Mouse (Mus musculus) left cerebral cortex, adult 2 months (tissue): ENCODE results near the gene Stk10. TPM values are rescaled to one million over a fixed set of nuclear protein-coding genes. Genes with fewer than 3 reads are reported as not detected.

ENCODE experiments used
- DNase-seq, 2 experiments: peaks; one replicate each; pipeline ENCODE4 v3.0.0; 2021 to 2022; ENCODE audit warnings: low spot score in 2 of 2, mixed read lengths in 1 of 2; ENCODE audit errors: extremely low spot score in 1 of 2
- H3K27ac ChIP-seq: fragments of 200-600 bp; 2 replicates; pipeline ENCODE4 v1.8.1; 2022
- H3K4me3 ChIP-seq: fragments of 200-600 bp; 2 replicates; pipeline ENCODE4 v1.8.1; 2022
- CTCF ChIP-seq: fragments of 200-600 bp; IDR thresholded peaks from 2 replicates; pipeline ENCODE4 v1.8.1; 2022; ENCODE audit warnings: antibody characterized with exemption, mild to moderate bottlenecking, moderate library complexity
- intact Hi-C: fragments of 180-260 bp; cut with DNase I; formaldehyde crosslinking; loops from one replicate; pipeline ENCODE4 v1.15.1; 2025
- total RNA-seq, 2 experiments: library from RNA; stranded (reverse); gene quantifications; 2 replicates each; pipeline ENCODE4 v1.2.3; 2021

The Stk10 gene
- total RNA-seq, 2 experiments from 2014 or later = 6.7 to 8.7 TPM

GRCm38 (mm10) chr11:32594122-32594521, 61.0 kb downstream of the Stk10 start:
- no peak overlapping the region for H3K27ac ChIP-seq
- intact Hi-C loops = no loop called here
- no peak overlapping the region for H3K4me3 ChIP-seq
- peak; percentile 5; the same call in 1 of the 2 replicates for TF ChIP-seq CTCF
- DNase-seq = no peak

- TF ChIP-seq CTCF = no peak
- intact Hi-C loops = no loop called here
These were observed 67.3 kb downstream of the Stk10 start for GRCm38 (mm10) chr11:32600371-32600770.

GRCm38 (mm10) chr11:32601528-32602323, 68.6 kb downstream of the Stk10 start:
- no peak overlapping the region for H3K27ac ChIP-seq
- TF ChIP-seq CTCF = no peak
- no peak for DNase-seq
- intact Hi-C loops = no loop called here
- H3K4me3 ChIP-seq = no peak overlapping the region

More at GRCm38 (mm10) chr11:32600371-32600770, 67.3 kb downstream of the Stk10 start:
- Histone ChIP-seq H3K27ac (no peak overlapping the region), H3K4me3 (no peak overlapping the region)
- no peak for DNase-seq

- intact Hi-C loops = no loop called here
- no peak overlapping the region for H3K4me3 ChIP-seq
- no peak overlapping the region for H3K27ac ChIP-seq
- no peak for DNase-seq
- TF ChIP-seq CTCF = no peak
These were observed 71.6 kb downstream of the Stk10 start for GRCm38 (mm10) chr11:32604663-32605062.

- Histone ChIP-seq H3K27ac (no peak overlapping the region), H3K4me3 (no peak overlapping the region)
- intact Hi-C loops = no loop called here
These were observed 72.2 kb downstream of the Stk10 start for GRCm38 (mm10) chr11:32605131-32605860.

GRCm38 (mm10) chr11:32605907-32606306, 72.8 kb downstream of the Stk10 start:
- TF ChIP-seq CTCF = no peak
- DNase-seq = no peak
- Histone ChIP-seq H3K4me3 (no peak overlapping the region), H3K27ac (no peak overlapping the region)
- intact Hi-C loops = no loop called here

More at GRCm38 (mm10) chr11:32605131-32605860, 72.2 kb downstream of the Stk10 start:
- DNase-seq = no peak
- TF ChIP-seq CTCF = no peak

- intact Hi-C loops = no loop called here
- Histone ChIP-seq H3K4me3 (no peak overlapping the region), H3K27ac (no peak overlapping the region)
- DNase-seq = no peak
- no peak for TF ChIP-seq CTCF
These were observed 74.2 kb downstream of the Stk10 start for GRCm38 (mm10) chr11:32607319-32607718.

- Histone ChIP-seq H3K27ac (no peak overlapping the region), H3K4me3 (no peak overlapping the region)
- TF ChIP-seq CTCF = no peak
- DNase-seq = no peak
- intact Hi-C loops = no loop called here
These were observed 77.5 kb downstream of the Stk10 start for GRCm38 (mm10) chr11:32610616-32611015.

- Histone ChIP-seq H3K4me3 (no peak overlapping the region), H3K27ac (no peak overlapping the region)
- intact Hi-C loops = no loop called here
- no peak for DNase-seq
- no peak for TF ChIP-seq CTCF
These were observed 79.2 kb downstream of the Stk10 start for GRCm38 (mm10) chr11:32612304-32612703.

GRCm38 (mm10) chr11:32614463-32614862, 81.4 kb downstream of the Stk10 start:
- no peak overlapping the region for H3K27ac ChIP-seq
- DNase-seq = no peak
- intact Hi-C loops = no loop called here
- no peak overlapping the region for H3K4me3 ChIP-seq
- TF ChIP-seq CTCF = no peak

GRCm38 (mm10) chr11:32615561-32615960, 82.5 kb downstream of the Stk10 start:
- intact Hi-C loops = no loop called here
- Histone ChIP-seq H3K27ac (no peak overlapping the region), H3K4me3 (no peak overlapping the region)
- no peak for TF ChIP-seq CTCF
- no peak for DNase-seq

GRCm38 (mm10) chr11:32616091-32616490, 83.0 kb downstream of the Stk10 start:
- peak; percentile 34 for TF ChIP-seq CTCF
- intact Hi-C loops = no loop called here

More at GRCm38 (mm10) chr11:32616091-32616490, 83.0 kb downstream of the Stk10 start:
- no peak for DNase-seq
- H3K4me3 ChIP-seq = no peak overlapping the region
- H3K27ac ChIP-seq = no peak overlapping the region
